Mouse (Mus musculus): Measurements from ENCODE around the gene Serf2. TPM values are rescaled to one million over a fixed set of nuclear protein-coding genes. Genes with fewer than 3 reads are reported as not detected.
A peak's percentile ranks its signal among the peaks of the same experiment; 100 is the strongest.
"Not testable (repeated sequence)": the region's sequence is repeated elsewhere in the genome, so short reads cannot be mapped to it uniquely, and the experiment has no call there.

Serf2 gene
- total RNA-seq, 2 experiments from 2014 or later: 141 to 144 TPM

GRCm38 (mm10) chr2:121501550-121501949 is 52.6 kb downstream of the Serf2 start:
- not testable (repeated sequence) for DNase-seq (ENCODE audit: low spot score in 2 of 2)

GRCm38 (mm10) chr2:121505942-121506882 is 57.2 kb downstream of the Serf2 start, which contains the start of the genes Mfap1a and Wdr76:
Gene Mfap1a (minus strand): TSS chr2:121506665.
Gene Wdr76 (plus strand): TSS chr2:121506723.
- peak; percentile 77 to 90 for DNase-seq (ENCODE audit: low spot score in 2 of 2)

GRCm38 (mm10) chr2:121507173-121507950 is 58.4 kb downstream of the Serf2 start:
- DNase-seq (ENCODE audit: low spot score in 2 of 2): no peak

Small RNA genes within 50 kb of the gene (microRNA-seq; reads per million reads assigned to microRNA genes)
- gene Gm22953: 0 reads per million in 2 experiments

Other genes starting within 250 kb of the Serf2 start
- gene Trp53bp1, start 177.8 kb upstream of the Serf2 start, total RNA-seq (2021): 100 to 1,000 TPM; 128 to 144 TPM
- gene Map1a, start 159.6 kb upstream of the Serf2 start, total RNA-seq (2021): 100 to 1,000 TPM; 595 to 602 TPM
- gene Ppip5k1, start 93.8 kb upstream of the Serf2 start, total RNA-seq (2021): 100 to 1,000 TPM; 106 to 109 TPM
- 100 to 1,000 TPM; 380 to 418 TPM for gene Ckmt1, start 91.5 kb upstream of the Serf2 start, total RNA-seq (2021)
- under 1 TPM; 0.58 to 0.77 TPM for gene Strc, start 62.0 kb upstream of the Serf2 start, total RNA-seq (2021)
- 100 to 1,000 TPM; 189 to 197 TPM for gene Pdia3, start 35.4 kb upstream of the Serf2 start, total RNA-seq (2021)
- 1 to 10 TPM; 3.4 to 4.6 TPM for gene Catsper2, start 35.4 kb upstream of the Serf2 start, total RNA-seq (2021)
- gene Ell3, start 4.9 kb upstream of the Serf2 start, total RNA-seq (2021): not detected
- gene Hypk, start 4.1 kb downstream of the Serf2 start, total RNA-seq (2021): 10 to 100 TPM; 17.8 to 18.0 TPM
- under 1 TPM; 0.40 to 0.56 TPM for gene Serinc4, start 7.6 kb downstream of the Serf2 start, total RNA-seq (2021)
- 10 to 100 TPM; 47.8 to 52.9 TPM for gene Mfap1b, start 24.9 kb downstream of the Serf2 start, total RNA-seq (2021)
- gene Mfap1a, start 57.5 kb downstream of the Serf2 start, total RNA-seq (2021): 10 to 100 TPM; 31.0 to 31.4 TPM
- 1 to 10 TPM; 2.5 to 2.7 TPM for gene Wdr76, start 57.5 kb downstream of the Serf2 start, total RNA-seq (2021)

Measured in layer of hippocampus, adult 18-20 months (tissue).